Mouse (Mus musculus) midbrain, postnatal 0 days (tissue): ENCODE data around the gene Mep1a. TPM values are rescaled to one million over a fixed set of nuclear protein-coding genes. Genes with fewer than 3 reads are reported as not detected.

ENCODE experiments used
- ATAC-seq: fragments of 200-750 bp; cut with Nextera tagmentation; 2 replicates; pipeline ENCODE4 v1.8.0; 2017; ENCODE audit warnings: moderate number of reproducible peaks, mild to moderate bottlenecking, moderate TSS enrichment, moderate library complexity; ENCODE audit not compliant: low FRiP score
- DNase-seq: peaks from one replicate; pipeline ENCODE4 v3.0.0-alpha.2; 2015; ENCODE audit warnings: low spot score
- H3K27ac ChIP-seq: fragments of 300-500 bp; sonication (generic); 2 replicates; pipeline ENCODE4 v1.5.1; 2014; ENCODE audit warnings: low read depth, mild to moderate bottlenecking, low read length, mixed read lengths
- H3K27me3 ChIP-seq: fragments of 300-500 bp; sonication (generic); 2 replicates; pipeline ENCODE4 v1.6.1; 2014; ENCODE audit warnings: low read length, control low read depth, mixed read lengths; ENCODE audit not compliant: insufficient read depth
- H3K36me3 ChIP-seq: fragments of 300-500 bp; sonication (generic); 2 replicates; pipeline ENCODE4 v1.6.1; 2014; ENCODE audit warnings: low read length, control low read depth, mixed read lengths; ENCODE audit not compliant: insufficient read depth
- H3K4me1 ChIP-seq: fragments of 300-500 bp; sonication (generic); 2 replicates; pipeline ENCODE4 v1.6.1; 2014; ENCODE audit warnings: mild to moderate bottlenecking, control low read depth, antibody characterized with exemption, low read length, mixed read lengths; ENCODE audit not compliant: insufficient read depth
- H3K4me2 ChIP-seq: fragments of 300-500 bp; sonication (generic); 2 replicates; pipeline ENCODE4 v1.6.1; 2014; ENCODE audit warnings: low read depth, mild to moderate bottlenecking, low read length, mixed read lengths; ENCODE audit not compliant: poor library complexity, severe bottlenecking
- H3K4me3 ChIP-seq: fragments of 300-500 bp; sonication (generic); 2 replicates; pipeline ENCODE4 v1.5.1; 2014; ENCODE audit warnings: low read depth, mild to moderate bottlenecking, low read length, moderate library complexity
- H3K9ac ChIP-seq: fragments of 300-500 bp; sonication (generic); replicated peaks from 2 replicates; pipeline ENCODE4 v1.6.1; 2014; ENCODE audit warnings: mild to moderate bottlenecking, low read length, moderate library complexity, mixed read lengths; ENCODE audit not compliant: poor library complexity, severe bottlenecking
- H3K9me3 ChIP-seq: fragments of 300-500 bp; sonication (generic); 2 replicates; pipeline ENCODE4 v1.6.1; 2016; ENCODE audit warnings: low read length, control low read depth
- CTCF ChIP-seq: IDR thresholded peaks from 2 replicates; pipeline ENCODE4 v1.5.1; 2016; ENCODE audit warnings: antibody characterized with exemption, mild to moderate bottlenecking
- WGBS: fragments of 180-500 bp; shearing (Covaris S2); extraction: QIAGEN DNeasy Blood & Tissue Kit; methylation state at CpG from one replicate; pipeline ENCODE4 v1.1.7; 2014; 5-methylcytosine and 5-hydroxymethylcytosine counted together
- polyA plus RNA-seq: library from polyadenylated mRNA; unstranded; fragments of >200 nt; fragmentation: Nextera tagmentation; extraction: Ambion mirVana; gene quantifications from 2 replicates; pipeline ENCODE4 v1.2.1, GENCODE M21; 2015
- total RNA-seq: library from RNA; depleted of rRNA; stranded (reverse); fragments of >200 nt; gene quantifications from 2 replicates; pipeline ENCODE4 v1.2.3, GENCODE M21; 2014

Mep1a gene
- total and polyA plus RNA-seq, 2 experiments from 2014 or later: not detected

DNA sequence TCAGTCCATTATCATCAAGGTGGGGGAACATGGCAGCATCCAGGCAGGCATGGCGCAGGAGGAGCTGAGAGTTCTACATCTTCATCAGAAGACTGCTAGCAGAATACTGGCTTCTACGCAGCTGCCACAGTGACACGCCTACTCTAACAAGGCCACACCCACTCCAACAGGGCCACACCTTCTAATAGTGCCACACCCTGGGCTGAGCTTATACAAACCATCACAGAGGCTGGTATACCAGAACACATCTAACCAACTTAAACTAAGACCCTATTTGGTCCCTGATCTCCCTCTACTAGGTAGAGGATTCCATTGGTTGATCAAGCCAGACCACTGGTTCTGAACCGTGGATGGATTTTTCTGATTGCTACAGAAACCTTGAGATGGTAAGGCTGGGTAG lies 30.1 kb downstream of the Mep1a start:
- Histone ChIP-seq H3K4me1 (no peaks in the 10 kb centered on the region), H3K27me3 (no peaks in the 10 kb centered on the region), H3K4me2 (no peak overlapping the region), H3K9me3 (no peaks in the 10 kb centered on the region), H3K9ac (no peak overlapping the region), H3K27ac (no peak overlapping the region), H3K4me3 (no peak overlapping the region), H3K36me3 (no peaks in the 10 kb centered on the region)
- no peak for ATAC-seq
- no peak for TF ChIP-seq CTCF
- 84% methylated on average over 4 of the region's 4 CpGs for WGBS
- no peak for DNase-seq

DNA sequence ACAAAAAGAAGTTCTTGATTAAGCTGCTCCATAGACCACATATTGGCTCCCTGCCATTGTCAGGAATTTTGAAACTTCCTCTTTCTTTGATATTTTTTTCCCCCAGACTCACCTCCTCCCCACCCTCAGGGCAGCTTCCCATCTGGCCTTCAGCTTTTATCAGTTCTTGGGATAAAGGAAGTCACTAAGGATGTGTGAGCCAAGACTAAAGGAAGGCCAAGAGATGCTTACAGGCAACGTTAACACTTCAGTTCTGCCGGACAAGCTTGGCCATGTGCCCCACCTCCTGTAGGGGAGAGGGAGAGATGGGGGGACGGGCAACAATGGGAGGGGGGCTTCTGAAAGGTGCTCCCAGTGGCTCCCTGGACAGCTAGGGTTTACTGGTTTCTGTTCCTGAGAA lies 32.6 kb downstream of the Mep1a start:
- Histone ChIP-seq H3K9ac (no peak overlapping the region), H3K4me2 (no peak overlapping the region), H3K36me3 (no peaks in the 10 kb centered on the region), H3K9me3 (no peaks in the 10 kb centered on the region), H3K27ac (no peak overlapping the region), H3K4me3 (no peak overlapping the region), H3K27me3 (no peaks in the 10 kb centered on the region), H3K4me1 (no peaks in the 10 kb centered on the region)
- DNase-seq: no peak
- no peak for ATAC-seq
- 42% methylated on average over 3 of the region's 3 CpGs for WGBS
- no peak for TF ChIP-seq CTCF

DNA sequence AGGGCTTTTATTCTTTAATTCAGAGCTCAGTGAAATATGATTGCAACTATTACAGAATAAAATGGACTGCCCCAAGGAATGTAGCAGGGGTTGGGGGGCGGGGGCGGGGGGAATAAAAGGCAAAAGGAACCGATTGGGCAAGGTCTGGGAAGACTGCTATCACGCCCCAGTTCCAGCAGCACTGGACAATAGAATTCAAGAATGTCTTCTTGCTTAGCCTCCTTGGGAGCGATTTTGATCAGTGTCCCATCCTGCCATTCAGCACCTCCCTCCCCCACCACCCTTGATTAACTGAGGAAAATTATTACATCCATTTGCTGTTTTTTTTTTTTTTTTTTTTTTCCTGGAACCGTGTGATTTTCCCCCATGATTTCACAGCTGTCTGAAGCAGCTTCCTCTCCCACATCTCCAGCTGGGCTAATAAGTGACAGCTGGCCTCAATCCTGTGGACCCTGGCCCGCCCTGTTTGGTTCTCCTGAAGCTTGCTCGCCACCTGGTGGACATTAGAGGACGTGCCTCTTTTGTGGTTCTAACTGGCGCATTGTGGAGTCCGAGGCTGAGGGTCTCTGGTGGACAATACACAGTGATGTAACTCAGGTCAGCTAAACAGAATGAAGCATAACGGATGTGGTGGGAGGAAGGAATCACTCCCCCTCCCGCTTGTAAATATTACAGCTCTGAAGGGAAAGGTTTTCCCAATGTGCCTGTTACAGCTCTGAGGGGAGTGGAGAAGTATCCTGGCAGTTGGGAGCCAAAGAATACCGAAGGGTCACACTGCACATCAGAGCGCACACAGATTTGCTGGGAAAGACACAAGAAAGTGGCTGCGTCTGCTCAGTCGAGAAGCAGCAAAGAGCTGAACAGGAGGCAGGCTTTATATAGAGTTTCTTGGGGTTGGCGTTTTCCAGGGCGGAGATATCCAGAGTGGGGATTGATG lies 42.1 kb downstream of the Mep1a start:
- Histone ChIP-seq H3K9ac (no peak overlapping the region), H3K4me3 (no peak overlapping the region), H3K4me2 (no peak overlapping the region), H3K4me1 (no peaks in the 10 kb centered on the region), H3K27ac (no peak overlapping the region), H3K9me3 (no peaks in the 10 kb centered on the region), H3K36me3 (no peaks in the 10 kb centered on the region), H3K27me3 (no peaks in the 10 kb centered on the region)
- WGBS: 32% methylated on average over 19 of the region's 19 CpGs
- DNase-seq: peak; percentile 95
- peak; percentile 94 for ATAC-seq
- TF ChIP-seq CTCF: peak; percentile 98

GRCm38 (mm10) chr17:43459737-43460230 lies 42.8 kb downstream of the Mep1a start:
- ATAC-seq (peak; percentile 29; the same call in 1 of the 2 replicates), DNase-seq (no peak)
- Histone ChIP-seq H3K9me3 (no peaks in the 10 kb centered on the region), H3K4me1 (no peaks in the 10 kb centered on the region), H3K9ac (no peak overlapping the region), H3K4me3 (no peak overlapping the region), H3K36me3 (no peaks in the 10 kb centered on the region), H3K27ac (no peak overlapping the region), H3K27me3 (no peaks in the 10 kb centered on the region), H3K4me2 (no peak overlapping the region)
- WGBS: 68% methylated on average over 12 of the region's 12 CpGs
- TF ChIP-seq CTCF: no peak

DNA sequence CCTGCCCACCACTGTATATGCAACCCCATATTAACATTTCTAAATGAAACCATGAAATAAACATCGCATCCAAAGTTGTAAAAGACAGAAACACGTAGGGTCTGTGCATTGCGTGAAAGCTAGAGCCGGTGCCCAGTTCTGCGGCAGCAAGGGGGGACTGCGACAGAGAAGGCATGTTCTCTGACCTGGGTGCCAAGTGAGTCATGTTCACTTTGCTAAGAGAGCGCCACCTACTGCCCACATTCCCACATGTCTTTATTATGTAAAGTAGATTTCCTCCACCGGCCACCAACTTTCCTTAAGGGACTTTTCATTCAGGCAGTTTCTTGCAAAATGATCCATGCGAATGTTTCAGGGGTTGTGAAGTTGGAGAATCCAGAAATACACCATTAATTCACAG lies 44.0 kb downstream of the Mep1a start:
- no peaks in the 10 kb centered on the region for H3K27me3 ChIP-seq
- no peaks in the 10 kb centered on the region for H3K4me1 ChIP-seq
- WGBS: 11% methylated on average over 9 of the region's 9 CpGs
- H3K27ac ChIP-seq: no peak overlapping the region
- no peak overlapping the region for H3K9ac ChIP-seq
- ATAC-seq (0 out of 2 replicates have a peak, but pooled peaks have one; percentile 39), DNase-seq (peak; percentile 91)
- H3K4me2 ChIP-seq: no peak overlapping the region
- TF ChIP-seq CTCF: peak; percentile 82
- H3K4me3 ChIP-seq: no peak overlapping the region
- no peaks in the 10 kb centered on the region for H3K9me3 ChIP-seq
- H3K36me3 ChIP-seq: no peaks in the 10 kb centered on the region

- no peak overlapping the region for H3K4me2 ChIP-seq
- H3K4me1 ChIP-seq: no peaks in the 10 kb centered on the region
- no peak overlapping the region for H3K4me3 ChIP-seq
- DNase-seq (no peak), ATAC-seq (no peak)
- no peak overlapping the region for H3K27ac ChIP-seq
- WGBS: 96% methylated on average over 1 of the region's 1 CpGs
- no peak for TF ChIP-seq CTCF
- H3K27me3 ChIP-seq: no peaks in the 10 kb centered on the region
- no peaks in the 10 kb centered on the region for H3K36me3 ChIP-seq
- no peak overlapping the region for H3K9ac ChIP-seq
- H3K9me3 ChIP-seq: no peaks in the 10 kb centered on the region
These were observed 51.4 kb downstream of the Mep1a start for GRCm38 (mm10) chr17:43451216-43451615.
